Mouse (Mus musculus): ENCODE results near the gene Sap25.

DNA sequence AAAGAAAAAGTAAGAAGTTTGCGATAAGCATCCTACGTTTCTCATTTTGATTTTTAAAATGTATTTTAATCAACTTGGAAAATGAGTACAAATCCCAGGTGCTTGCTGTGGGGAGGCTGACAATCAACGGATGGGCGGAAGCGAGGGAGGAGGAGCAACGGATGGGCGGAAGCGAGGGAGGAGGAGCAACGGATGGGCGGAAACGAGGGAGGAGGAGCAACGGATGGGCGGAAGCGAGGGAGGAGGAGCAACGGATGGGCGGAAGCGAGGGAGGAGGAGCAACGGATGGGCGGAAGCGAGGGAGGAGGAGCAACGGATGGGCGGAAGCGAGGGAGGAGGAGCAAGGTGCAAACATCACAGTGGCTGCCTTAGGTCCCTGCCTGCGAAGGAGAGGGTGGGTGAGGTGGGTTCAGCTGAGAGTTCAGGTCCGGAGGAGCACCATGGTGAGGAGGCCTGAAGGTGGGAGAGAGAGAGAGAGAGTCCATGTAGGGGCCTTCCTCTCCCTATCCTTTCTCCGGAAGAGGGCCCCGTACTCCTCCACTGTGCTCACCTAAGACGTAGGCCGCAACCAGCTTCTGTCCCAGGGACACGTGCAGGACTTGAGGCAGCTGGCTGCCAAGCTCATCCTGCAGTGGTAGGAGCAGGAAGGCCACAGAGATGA lies 44.4 kb upstream of the Sap25 start:
- TF ChIP-seq GATA1 (IDR thresholded peaks at IDR 0.05; ENCODE audit: borderline replicate concordance, low read length), result no peak
- TF ChIP-seq FLI1 (IDR thresholded peaks at IDR 0.05; ENCODE audit: low read length), result no peak
